Mouse (Mus musculus): ENCODE data around the gene Zfp111. TPM values are rescaled to one million over a fixed set of nuclear protein-coding genes. Genes with fewer than 3 reads are reported as not detected.
A peak's percentile ranks its signal among the peaks of the same experiment; 100 is the strongest.

Zfp111 gene
- 10.4 and 11.7 TPM in 2 replicates for polyA plus RNA-seq (2015; fragmentation: Nextera tagmentation; extraction: Ambion mirVana)

DNA sequence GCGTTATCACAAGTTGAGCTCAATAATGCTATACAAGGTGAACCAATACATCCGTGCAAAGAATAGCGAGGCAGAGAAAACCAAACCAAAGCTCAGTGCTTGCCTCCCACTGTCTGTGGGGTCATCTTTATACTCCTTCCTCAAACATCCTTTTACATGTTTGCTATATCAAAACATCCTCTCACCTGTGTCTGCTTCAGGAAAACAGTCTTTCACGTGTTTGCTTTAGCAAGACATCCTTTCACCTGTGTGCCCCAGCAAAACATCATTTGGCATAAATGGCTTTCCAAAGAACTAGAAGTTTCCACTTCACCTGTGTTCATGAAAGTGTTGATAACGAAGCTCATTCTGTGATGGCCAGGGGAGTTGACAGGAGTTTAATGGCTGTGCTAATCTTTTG is at the start of gene Zfp111:
TSS of gene Zfp111 (minus strand) at position 101 of the 400 bp plus-strand sequence.
- WGBS = 81% methylated on average over 5 of the region's 5 CpGs
- Histone ChIP-seq H3K27me3 (no peaks in the 10 kb centered on the region), H3K9me3 (no peaks in the 10 kb centered on the region), H3K4me3 (no peak within 1 kb of the TSS), H3K27ac (no peak within 1 kb of the TSS), H3K4me2 (no peak within 1 kb of the TSS), H3K9ac (no peak within 1 kb of the TSS), H3K36me3 (no peaks in the 10 kb centered on the region), H3K4me1 (peaks cover 4% of the 10 kb centered on the region; the same call in 1 of the 2 replicates)
- ATAC-seq (ENCODE audit: insufficient number of reproducible peaks, low FRiP score, low TSS enrichment, low read depth) = no peak

GRCm38 (mm10) chr7:24260000-24260312 is 48.7 kb upstream of the Zfp111 start:
- 92% methylated on average over 4 of the region's 4 CpGs for WGBS
- H3K4me3 ChIP-seq = no peak overlapping the region
- ATAC-seq (ENCODE audit: insufficient number of reproducible peaks, low FRiP score, low TSS enrichment, low read depth) = no peak

DNA sequence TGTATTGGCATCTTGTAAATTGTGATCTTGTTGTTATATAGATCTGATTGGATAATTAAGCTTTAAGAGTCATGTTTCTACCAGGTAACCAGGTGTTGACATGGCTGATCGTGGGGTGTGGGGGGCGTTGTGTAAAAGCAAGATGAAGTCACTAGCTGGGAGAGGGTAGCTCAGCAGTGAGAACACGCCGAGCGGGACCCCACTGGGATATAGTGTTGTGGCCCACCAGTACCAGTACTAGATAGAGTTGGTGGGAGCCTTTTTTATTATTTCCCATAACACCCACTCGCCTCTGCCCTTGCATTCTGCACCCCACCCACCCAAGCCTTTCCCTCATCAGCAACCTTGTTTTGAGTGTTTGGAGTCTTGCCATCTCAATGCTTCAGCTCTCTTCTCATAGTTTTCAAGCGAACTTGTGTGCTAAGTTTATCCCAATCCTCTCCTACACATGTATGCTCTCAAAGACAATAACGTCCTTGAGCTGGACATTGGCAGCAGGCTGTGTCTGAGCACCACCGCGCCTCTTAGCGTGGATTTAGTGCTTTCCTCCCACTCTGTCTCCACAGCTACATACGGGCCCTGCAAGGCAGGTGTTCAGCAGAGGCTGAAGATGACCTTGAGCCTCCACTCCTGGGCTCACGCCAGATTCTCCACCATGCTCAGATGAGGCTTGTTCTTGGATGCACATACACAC is 48.2 kb upstream of the Zfp111 start:
- WGBS = 92% methylated on average over 13 of the region's 13 CpGs
- H3K27me3 ChIP-seq = no peaks in the 10 kb centered on the region
- no peak for ATAC-seq (ENCODE audit: insufficient number of reproducible peaks, low FRiP score, low TSS enrichment, low read depth)
- H3K4me3 ChIP-seq = no peak overlapping the region
- H3K9me3 ChIP-seq = no peaks in the 10 kb centered on the region
- H3K4me2 ChIP-seq = no peak overlapping the region
- H3K4me1 ChIP-seq = peaks cover 10% of the 10 kb centered on the region
- no peak overlapping the region for H3K9ac ChIP-seq
- H3K36me3 ChIP-seq = peaks cover 30% of the 10 kb centered on the region
- H3K27ac ChIP-seq = no peak overlapping the region

More at GRCm38 (mm10) chr7:24260000-24260312, 48.7 kb upstream of the Zfp111 start:
- Histone ChIP-seq H3K4me2 (no peak overlapping the region), H3K4me1 (peaks cover 10% of the 10 kb centered on the region), H3K36me3 (peaks cover 30% of the 10 kb centered on the region), H3K27ac (no peak overlapping the region), H3K27me3 (no peaks in the 10 kb centered on the region), H3K9me3 (no peaks in the 10 kb centered on the region), H3K9ac (no peak overlapping the region)

- whole genome bisulfite sequencing = 17% methylated on average over 21 of the region's 21 CpGs
- Histone ChIP-seq H3K4me3 (peak within 1 kb of the TSS; percentile 62), H3K9me3 (no peaks in the 10 kb centered on the region), H3K27ac (peak within 1 kb of the TSS; percentile 50; the same call in 1 of the 2 replicates), H3K27me3 (no peaks in the 10 kb centered on the region), H3K36me3 (peaks cover 10% of the 10 kb centered on the region; the same call in 1 of the 2 replicates), H3K4me1 (peaks cover 10% of the 10 kb centered on the region), H3K9ac (peak within 1 kb of the TSS; percentile 58), H3K4me2 (peak within 1 kb of the TSS; percentile 57)
- ATAC-seq (ENCODE audit: insufficient number of reproducible peaks, low FRiP score, low TSS enrichment, low read depth) = peak; percentile 86
Observed at GRCm38 (mm10) chr7:24254633-24255474, 43.6 kb upstream of the Zfp111 start, which contains the start of gene Zfp108. Gene Zfp108 (plus strand): TSS chr7:24254794.

DNA sequence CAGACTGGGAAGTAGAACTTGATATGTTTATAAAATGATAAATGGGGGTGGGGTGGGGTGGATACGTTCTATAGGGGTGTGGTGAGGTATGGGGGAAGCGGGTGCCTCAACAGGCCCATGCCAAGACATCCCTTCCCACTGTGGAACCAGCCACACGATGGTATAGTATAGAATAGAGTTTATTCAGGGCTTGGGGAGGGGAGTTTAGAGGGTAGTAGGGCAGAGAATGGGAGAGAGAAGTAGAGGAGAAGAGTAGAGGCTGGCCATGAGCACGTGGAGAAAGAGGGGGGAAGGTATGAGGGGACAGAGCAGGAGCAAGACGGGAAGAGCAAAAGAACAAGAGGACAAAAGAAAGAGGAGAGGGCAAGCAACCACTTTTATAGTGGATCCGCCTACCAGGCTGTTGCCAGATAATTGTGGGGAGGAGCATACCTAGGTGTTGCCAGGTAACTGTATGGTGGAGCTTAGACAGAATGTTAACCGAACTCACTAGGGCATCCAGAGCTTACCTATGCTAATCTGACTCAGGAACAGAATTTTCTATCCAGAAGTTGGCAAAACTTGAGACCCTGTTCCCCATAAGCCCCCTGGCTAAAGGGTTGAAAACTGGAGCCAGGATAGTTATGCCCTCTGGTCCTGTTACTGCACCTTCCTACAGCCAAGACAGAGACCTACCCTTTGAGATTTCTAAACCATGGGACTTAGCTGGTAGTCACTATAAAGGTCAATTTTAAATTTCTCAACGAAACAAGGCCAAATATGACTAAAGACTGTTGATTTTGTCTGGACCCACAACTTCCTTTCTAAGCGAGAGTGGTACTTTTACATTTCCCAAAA is 42.8 kb upstream of the Zfp111 start:
- H3K4me3 ChIP-seq = peak overlapping the region; percentile 62
- no peaks in the 10 kb centered on the region for H3K27me3 ChIP-seq
- no peaks in the 10 kb centered on the region for H3K9me3 ChIP-seq
- H3K36me3 ChIP-seq = 0 out of 2 replicates have a peak, but pooled peaks cover 1% of the 10 kb centered on the region
- H3K4me2 ChIP-seq = peak overlapping the region; percentile 57
- H3K27ac ChIP-seq = no peak overlapping the region
- H3K4me1 ChIP-seq = peaks cover 10% of the 10 kb centered on the region
- 59% methylated on average over 9 of the region's 9 CpGs for WGBS
- no peak for ATAC-seq (ENCODE audit: insufficient number of reproducible peaks, low FRiP score, low TSS enrichment, low read depth)
- no peak overlapping the region for H3K9ac ChIP-seq

- 5% methylated on average over 28 of the region's 28 CpGs for WGBS
- H3K4me2 ChIP-seq = peak within 1 kb of the TSS; percentile 64
Observed at GRCm38 (mm10) chr7:24237040-24237791, 26.0 kb upstream of the Zfp111 start, which contains the start of gene Zfp109. Gene Zfp109 (minus strand): TSS chr7:24237560.

GRCm38 (mm10) chr7:24210296-24210695 is 947 bp downstream of the Zfp111 start:
- Histone ChIP-seq H3K27ac (no peak overlapping the region), H3K9me3 (no peaks in the 10 kb centered on the region), H3K36me3 (peaks cover 7% of the 10 kb centered on the region; the same call in 1 of the 2 replicates), H3K4me2 (no peak overlapping the region), H3K4me3 (no peak overlapping the region), H3K4me1 (peaks cover 4% of the 10 kb centered on the region; the same call in 1 of the 2 replicates), H3K9ac (no peak overlapping the region), H3K27me3 (no peaks in the 10 kb centered on the region)
- 78% methylated on average over 2 of the region's 2 CpGs for WGBS
- no peak for ATAC-seq (ENCODE audit: insufficient number of reproducible peaks, low FRiP score, low TSS enrichment, low read depth)

More at GRCm38 (mm10) chr7:24237040-24237791, 26.0 kb upstream of the Zfp111 start, which contains the start of gene Zfp109:
- H3K27me3 ChIP-seq = no peaks in the 10 kb centered on the region
- H3K36me3 ChIP-seq = peaks cover 14% of the 10 kb centered on the region
- no peaks in the 10 kb centered on the region for H3K9me3 ChIP-seq
- H3K4me3 ChIP-seq = peak within 1 kb of the TSS; percentile 77
- ATAC-seq (ENCODE audit: insufficient number of reproducible peaks, low FRiP score, low TSS enrichment, low read depth) = peak; percentile 64
- peak within 1 kb of the TSS; percentile 81 for H3K9ac ChIP-seq
- H3K4me1 ChIP-seq = peaks cover 9% of the 10 kb centered on the region; the same call in 1 of the 2 replicates
- no peak within 1 kb of the TSS for H3K27ac ChIP-seq

DNA sequence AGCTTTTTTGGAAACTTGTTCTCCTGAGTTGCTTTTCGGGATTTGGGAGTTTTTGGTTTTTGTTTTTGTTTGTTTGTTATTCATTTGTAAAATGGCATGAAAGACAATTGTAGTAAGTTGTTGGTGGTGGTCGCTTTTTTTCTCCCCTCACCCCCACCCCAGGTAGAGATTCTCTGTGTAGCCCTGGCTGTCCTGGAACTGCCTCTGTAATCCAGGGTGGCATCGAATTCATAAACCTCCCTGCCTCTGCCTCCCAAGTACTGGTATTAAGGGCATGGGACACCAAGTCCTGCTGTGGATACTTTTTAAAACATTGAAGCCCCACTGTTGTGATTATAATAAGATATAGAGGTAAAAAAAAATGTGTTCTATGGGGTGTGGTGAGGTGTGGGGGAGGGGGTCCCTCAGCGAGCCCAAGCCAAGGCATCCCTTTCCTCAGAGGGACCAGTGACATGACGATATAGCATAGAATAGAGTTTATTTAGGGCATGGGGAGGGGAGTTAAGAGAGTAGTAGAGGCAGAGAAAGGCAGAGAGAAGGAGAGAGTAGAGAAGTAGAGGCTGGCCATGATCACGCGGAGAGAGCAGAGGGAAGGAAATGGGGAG is 2.9 kb downstream of the Zfp111 start:
- H3K4me1 ChIP-seq = peaks cover 4% of the 10 kb centered on the region; the same call in 1 of the 2 replicates
- H3K27ac ChIP-seq = no peak overlapping the region
- 55% methylated on average over 7 of the region's 7 CpGs for WGBS
- H3K9me3 ChIP-seq = no peaks in the 10 kb centered on the region
- no peak overlapping the region for H3K9ac ChIP-seq
- H3K4me2 ChIP-seq = peak overlapping the region; percentile 49; the same call in 1 of the 2 replicates
- ATAC-seq (ENCODE audit: insufficient number of reproducible peaks, low FRiP score, low TSS enrichment, low read depth) = no peak
- H3K36me3 ChIP-seq = peaks cover 22% of the 10 kb centered on the region
- no peaks in the 10 kb centered on the region for H3K27me3 ChIP-seq
- peak overlapping the region; percentile 66 for H3K4me3 ChIP-seq

- Histone ChIP-seq H3K9me3 (no peaks in the 10 kb centered on the region), H3K27ac (peak overlapping the region; percentile 87), H3K36me3 (peaks cover 27% of the 10 kb centered on the region), H3K4me3 (peak overlapping the region; percentile 66), H3K9ac (peak overlapping the region; percentile 81), H3K27me3 (no peaks in the 10 kb centered on the region), H3K4me1 (peaks cover 4% of the 10 kb centered on the region; the same call in 1 of the 2 replicates), H3K4me2 (peak overlapping the region; percentile 49)
- WGBS = 13% methylated on average over 24 of the region's 24 CpGs
- peak; percentile 85 for ATAC-seq (ENCODE audit: insufficient number of reproducible peaks, low FRiP score, low TSS enrichment, low read depth)
Observed at GRCm38 (mm10) chr7:24207488-24208261, 3.6 kb downstream of the Zfp111 start.

DNA sequence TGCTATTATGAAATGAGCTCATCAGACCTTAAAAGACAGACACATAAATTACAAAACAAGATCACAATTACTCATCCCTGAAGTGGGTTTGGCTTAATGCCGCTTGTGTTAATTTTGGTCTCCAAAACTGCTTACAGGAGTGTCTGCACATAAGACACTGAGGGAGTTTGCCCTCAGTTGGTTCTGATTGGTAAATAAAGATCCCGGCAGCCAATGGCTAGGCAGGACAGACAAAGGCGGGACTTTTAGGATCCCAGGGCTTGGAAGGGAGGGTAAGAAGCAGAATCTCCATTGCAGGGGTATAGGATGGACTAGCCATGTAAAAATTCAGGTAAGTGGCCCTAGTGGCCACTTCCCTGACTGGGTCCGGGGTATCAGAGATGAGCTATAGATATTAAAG is 14.3 kb downstream of the Zfp111 start:
- no peak for ATAC-seq (ENCODE audit: insufficient number of reproducible peaks, low FRiP score, low TSS enrichment, low read depth)
- 93% methylated on average over 4 of the region's 4 CpGs for WGBS
- Histone ChIP-seq H3K27me3 (no peaks in the 10 kb centered on the region), H3K36me3 (peaks cover 72% of the 10 kb centered on the region), H3K27ac (no peak overlapping the region), H3K4me3 (no peak overlapping the region), H3K4me1 (no peaks in the 10 kb centered on the region), H3K4me2 (no peak overlapping the region), H3K9ac (no peak overlapping the region), H3K9me3 (0 out of 2 replicates have a peak, but pooled peaks cover 7% of the 10 kb centered on the region)

Measured in limb, embryonic 15.5 days (tissue).